Comparison of ENCODE assay signal across 20 mouse cellular contexts in the genomic region with DNA sequence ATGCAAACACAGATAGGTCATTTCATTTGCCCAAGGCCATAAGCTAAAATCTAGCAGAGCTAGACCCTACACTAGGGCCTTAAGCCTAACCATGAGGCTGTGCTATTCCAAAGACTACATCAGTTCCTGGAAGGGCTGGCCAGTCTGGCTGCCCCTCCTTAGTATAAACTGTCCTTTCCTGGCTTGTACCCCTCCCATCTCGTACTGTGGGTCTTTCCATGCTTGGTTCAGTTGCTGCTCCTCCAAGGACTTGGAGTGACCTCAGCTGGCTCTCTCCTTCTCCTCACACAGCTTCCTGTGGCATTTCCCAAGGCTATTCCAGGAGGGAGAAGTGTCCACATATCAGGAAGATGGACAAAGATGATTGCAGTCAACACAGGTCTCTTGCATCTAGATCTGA. TPM values are rescaled to one million over a fixed set of nuclear protein-coding genes. Genes with fewer than 3 reads are reported as not detected.
"Had no signal": no experiment of that assay in that cellular context is flagged by ENCODE, and none has a peak within 500 bp of the region (broad histone marks: within the 10 kb centered on the region; RNA-seq: fewer than 3 reads in every experiment).

No protein-coding gene starts in this region.

- DNase-seq: lung, embryonic 14.5 days; midbrain, embryonic 14.5 days; retina, postnatal 1 day; right cerebral cortex, adult 18-20 months; right cerebral cortex, postnatal 25 days; right cerebral cortex, postnatal 4 days; spleen, adult 18-20 months; thymus, adult 18-20 months; thymus, postnatal 14 days; thymus, postnatal 36 days had no signal

- H3K36me3 ChIP-seq: liver, embryonic 12.5 days; midbrain, embryonic 10.5 days; midbrain, embryonic 12.5 days; neural tube, embryonic 13.5 days; neural tube, embryonic 15.5 days had no signal

- H3K4me2 ChIP-seq: liver, embryonic 12.5 days; lung, embryonic 14.5 days; midbrain, embryonic 12.5 days; neural tube, embryonic 13.5 days; neural tube, embryonic 15.5 days had no signal

- H3K4me1 ChIP-seq: liver, embryonic 12.5 days had no signal

- ATAC-seq: liver, embryonic 12.5 days; midbrain, embryonic 16.5 days had no signal

- H3K27ac ChIP-seq: liver, embryonic 12.5 days; liver, embryonic 14.5 days; midbrain, embryonic 12.5 days; neural tube, embryonic 13.5 days; neural tube, embryonic 15.5 days had no signal

- H3K9me3 ChIP-seq: liver, embryonic 12.5 days; midbrain, embryonic 10.5 days; midbrain, embryonic 12.5 days; neural tube, embryonic 13.5 days; neural tube, embryonic 15.5 days had no signal

- H3K27me3 ChIP-seq: liver, embryonic 12.5 days; neural tube, embryonic 15.5 days had no signal

- H3K4me3 ChIP-seq: liver, embryonic 12.5 days; midbrain, embryonic 10.5 days; midbrain, embryonic 12.5 days; myocyte; neural tube, embryonic 13.5 days; neural tube, embryonic 15.5 days had no signal

- H3K9ac ChIP-seq: liver, embryonic 12.5 days; liver, embryonic 14.5 days; lung, embryonic 14.5 days; midbrain, embryonic 12.5 days; neural tube, embryonic 13.5 days; neural tube, embryonic 15.5 days had no signal

RNA-seq across cellular contexts. Expression of a gene that starts 40.3 kb away (rescaled TPM):
- total RNA-seq: megakaryocyte, adult 5-6 weeks; megakaryocyte-erythroid progenitor cell, adult 5-6 weeks had no signal
